Mouse (Mus musculus) brain, embryonic 14.5 days (tissue): Measurements from ENCODE around the gene Rhag.

Experiments used
- CTCF ChIP-seq: fragments of 200-500 bp; IDR thresholded peaks from 2 replicates; pipeline ENCODE4 v1.5.1; 2012; ENCODE audit warnings: inconsistent platforms, mild to moderate bottlenecking, moderate library complexity, borderline replicate concordance; ENCODE audit not compliant: insufficient read depth, insufficient read length; ENCODE audit errors: extremely low read depth
- POLR2A ChIP-seq: fragments of 200-500 bp; IDR thresholded peaks from 2 replicates; pipeline ENCODE4 v1.6.1; 2012; ENCODE audit warnings: mild to moderate bottlenecking, inconsistent platforms, borderline replicate concordance; ENCODE audit not compliant: poor library complexity, insufficient read depth, insufficient read length, severe bottlenecking; ENCODE audit errors: extremely low read depth

DNA sequence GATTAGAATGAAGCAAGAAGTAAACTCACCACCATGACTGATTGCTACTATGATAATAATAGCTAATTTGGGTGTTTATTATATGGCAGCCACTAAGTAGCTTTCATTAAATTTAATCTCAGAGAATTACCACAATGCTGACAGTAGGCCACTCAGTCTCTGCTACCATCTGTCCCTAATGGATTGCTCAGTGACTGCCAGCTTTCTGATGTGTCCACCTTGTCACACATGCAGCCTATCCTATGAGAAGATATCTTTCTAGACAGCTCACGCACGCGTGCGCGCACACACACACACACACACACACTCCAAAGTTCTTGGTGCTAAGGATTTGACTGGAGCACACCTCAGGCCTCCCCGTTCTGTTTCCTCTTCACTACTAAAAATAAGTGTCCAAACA is 61.7 kb downstream of the Rhag start:
- no peak for TF ChIP-seq POLR2A
- no peak for TF ChIP-seq CTCF
